Mouse (Mus musculus) forebrain, embryonic 14.5 days (tissue): ENCODE data around the gene Atxn2l. TPM values are rescaled to one million over a fixed set of nuclear protein-coding genes. Genes with fewer than 3 reads are reported as not detected.

Source experiments
- ATAC-seq: fragments of 200-750 bp; cut with Nextera tagmentation; 2 replicates; pipeline ENCODE4 v1.8.0; 2017; ENCODE audit warnings: mild to moderate bottlenecking, moderate library complexity
- DNase-seq: peaks from one replicate; pipeline ENCODE4 v3.0.0-alpha.2; 2015; ENCODE audit warnings: low spot score
- H3K27ac ChIP-seq: fragments of 300-500 bp; sonication (generic); 2 replicates; pipeline ENCODE4 v1.5.1; 2014; ENCODE audit warnings: low read depth, mild to moderate bottlenecking, control low read depth, low read length, moderate library complexity
- H3K27me3 ChIP-seq: fragments of 300-500 bp; sonication (generic); replicated peaks from 2 replicates; pipeline ENCODE4 v1.6.1; 2014; ENCODE audit warnings: low read length, control low read depth, mixed read lengths; ENCODE audit not compliant: control insufficient read depth, insufficient read depth
- H3K36me3 ChIP-seq: fragments of 300-500 bp; sonication (generic); 2 replicates; pipeline ENCODE4 v1.6.1; 2014; ENCODE audit warnings: low read length, control low read depth; ENCODE audit not compliant: control insufficient read depth, insufficient read depth
- H3K4me1 ChIP-seq: fragments of 300-500 bp; sonication (generic); 2 replicates; pipeline ENCODE4 v1.6.1; 2014; ENCODE audit warnings: antibody characterized with exemption, low read length, control low read depth; ENCODE audit not compliant: control insufficient read depth, insufficient read depth
- H3K4me2 ChIP-seq: fragments of 300-500 bp; sonication (generic); 2 replicates; pipeline ENCODE4 v1.6.1; 2014; ENCODE audit warnings: mild to moderate bottlenecking, control low read depth, low read length
- H3K4me3 ChIP-seq: fragments of 300-500 bp; sonication (generic); 2 replicates; pipeline ENCODE4 v1.5.1; 2014; ENCODE audit warnings: low read depth, low read length, control low read depth
- H3K9ac ChIP-seq: fragments of 300-500 bp; sonication (generic); 2 replicates; pipeline ENCODE4 v1.6.1; 2014; ENCODE audit warnings: mild to moderate bottlenecking, low read length, control low read depth, moderate library complexity
- H3K9me3 ChIP-seq: fragments of 300-500 bp; sonication (generic); replicated peaks from 2 replicates; pipeline ENCODE4 v1.6.1; 2016; ENCODE audit warnings: low read length, control low read depth, mixed read lengths; ENCODE audit not compliant: control insufficient read depth
- WGBS: fragments of 180-500 bp; shearing (Covaris S2); extraction: QIAGEN DNeasy Blood & Tissue Kit; methylation state at CpG from one replicate; pipeline ENCODE4 v1.1.7; 2014; 5-methylcytosine and 5-hydroxymethylcytosine counted together
- polyA plus RNA-seq: library from polyadenylated mRNA; unstranded; fragments of >200 nt; fragmentation: Nextera tagmentation; extraction: Ambion mirVana; gene quantifications from 2 replicates; pipeline ENCODE4 v1.2.1, GENCODE M21; 2014

The Atxn2l gene
- polyA plus RNA-seq, 1 experiment from 2014 or later: 36.5 TPM

- ATAC-seq: no peak
- peaks cover 5% of the 10 kb centered on the region for H3K36me3 ChIP-seq
These were observed 41.6 kb downstream of the Atxn2l start for GRCm38 (mm10) chr7:126461626-126462025.

DNA sequence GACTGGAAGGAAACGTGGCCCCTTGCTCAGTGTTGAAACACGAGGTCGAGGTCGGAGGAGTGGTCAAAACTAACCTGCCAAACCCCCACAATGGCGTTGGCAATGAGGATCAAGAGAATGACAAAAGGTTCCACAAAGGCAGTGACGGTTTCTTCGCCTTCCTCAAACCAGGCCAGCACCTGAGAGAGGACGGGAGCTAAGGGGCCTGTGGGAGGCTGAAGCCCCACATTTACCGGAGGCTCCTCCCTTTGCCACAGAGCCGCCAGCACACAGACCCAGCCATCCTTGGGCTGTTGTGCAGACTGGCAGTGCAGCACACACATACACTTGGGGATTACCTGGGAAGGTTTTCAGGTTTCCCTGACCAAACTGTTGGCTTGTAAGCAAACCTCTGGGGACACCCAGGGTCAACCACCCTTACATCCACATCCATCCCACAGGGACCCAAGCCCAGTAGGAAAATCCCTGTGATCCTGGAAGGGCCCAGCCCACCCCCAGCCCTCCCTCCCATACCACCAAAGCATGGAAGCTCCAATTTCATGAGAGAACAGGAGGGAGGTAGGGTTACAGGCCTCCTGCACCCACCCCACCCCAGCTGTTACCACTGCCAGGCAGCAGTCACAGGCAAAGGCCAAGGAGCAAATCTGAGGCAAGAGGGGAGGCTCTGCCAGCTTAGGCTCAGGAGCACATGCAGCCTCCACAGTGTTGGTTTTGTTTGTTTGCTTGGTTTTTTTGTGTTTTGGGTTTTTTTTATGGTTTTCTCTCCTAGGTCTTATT, 42.4 kb downstream of the Atxn2l start:
- Histone ChIP-seq H3K9me3 (no peaks in the 10 kb centered on the region), H3K36me3 (no peaks in the 10 kb centered on the region), H3K4me3 (no peak overlapping the region), H3K4me1 (no peaks in the 10 kb centered on the region), H3K27ac (no peak overlapping the region), H3K4me2 (no peak overlapping the region), H3K27me3 (no peaks in the 10 kb centered on the region), H3K9ac (no peak overlapping the region)
- DNase-seq (no peak), ATAC-seq (no peak)
- 42% methylated on average over 10 of the region's 10 CpGs for WGBS

More at GRCm38 (mm10) chr7:126461626-126462025, 41.6 kb downstream of the Atxn2l start:
- 56% methylated on average over 3 of the region's 3 CpGs for WGBS
- Histone ChIP-seq H3K27me3 (no peaks in the 10 kb centered on the region), H3K9me3 (no peaks in the 10 kb centered on the region), H3K27ac (no peak overlapping the region), H3K4me2 (no peak overlapping the region), H3K4me3 (no peak overlapping the region), H3K4me1 (no peaks in the 10 kb centered on the region), H3K9ac (no peak overlapping the region)
- DNase-seq: no peak

- Histone ChIP-seq H3K9me3 (no peaks in the 10 kb centered on the region), H3K4me1 (no peaks in the 10 kb centered on the region), H3K36me3 (no peaks in the 10 kb centered on the region), H3K4me2 (no peak overlapping the region), H3K9ac (no peak overlapping the region), H3K27me3 (no peaks in the 10 kb centered on the region), H3K27ac (no peak overlapping the region), H3K4me3 (no peak overlapping the region)
- DNase-seq (no peak), ATAC-seq (no peak)
- WGBS: 81% methylated on average over 11 of the region's 11 CpGs
These were observed 44.2 kb downstream of the Atxn2l start for GRCm38 (mm10) chr7:126458844-126459618.

- DNase-seq (no peak), ATAC-seq (no peak)
- Histone ChIP-seq H3K4me1 (no peaks in the 10 kb centered on the region), H3K4me3 (no peak overlapping the region), H3K4me2 (no peak overlapping the region), H3K36me3 (no peaks in the 10 kb centered on the region), H3K9ac (no peak overlapping the region), H3K27me3 (no peaks in the 10 kb centered on the region), H3K27ac (no peak overlapping the region), H3K9me3 (no peaks in the 10 kb centered on the region)
- 76% methylated on average over 5 of the region's 5 CpGs for WGBS
These were observed 45.0 kb downstream of the Atxn2l start for GRCm38 (mm10) chr7:126458225-126458624.

- Histone ChIP-seq H3K4me1 (no peaks in the 10 kb centered on the region), H3K27ac (no peak overlapping the region), H3K9me3 (no peaks in the 10 kb centered on the region), H3K36me3 (no peaks in the 10 kb centered on the region), H3K9ac (no peak overlapping the region), H3K4me3 (no peak overlapping the region), H3K27me3 (no peaks in the 10 kb centered on the region), H3K4me2 (no peak overlapping the region)
- 89% methylated on average over 17 of the region's 17 CpGs for WGBS
- ATAC-seq (no peak), DNase-seq (no peak)
These were observed 46.6 kb downstream of the Atxn2l start for GRCm38 (mm10) chr7:126456382-126457266.

DNA sequence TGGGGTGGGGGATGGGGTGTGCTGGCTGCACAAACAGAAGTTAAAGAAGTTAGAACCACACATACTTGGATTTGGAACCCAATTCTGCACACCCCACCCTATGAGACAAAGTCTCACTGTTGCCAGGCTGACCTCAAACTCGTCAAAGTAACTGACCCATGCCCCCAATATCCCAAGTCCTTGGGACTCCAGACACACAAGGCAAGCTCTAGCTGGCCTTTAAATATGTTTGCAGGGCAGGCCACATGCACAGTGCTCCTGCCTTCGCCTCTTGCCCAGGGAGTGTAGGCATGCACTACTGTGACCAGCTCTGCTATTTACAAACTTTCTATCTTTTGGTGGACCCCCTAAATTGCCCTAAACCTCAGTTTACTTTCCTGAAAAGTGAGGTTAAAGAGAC, 48.0 kb downstream of the Atxn2l start:
- WGBS: 82% methylated on average over 2 of the region's 2 CpGs
- no peak overlapping the region for H3K9ac ChIP-seq
- DNase-seq (no peak), ATAC-seq (no peak)
- no peaks in the 10 kb centered on the region for H3K4me1 ChIP-seq
- H3K36me3 ChIP-seq: no peaks in the 10 kb centered on the region
- H3K27me3 ChIP-seq: no peaks in the 10 kb centered on the region
- no peak overlapping the region for H3K4me2 ChIP-seq
- no peak overlapping the region for H3K27ac ChIP-seq
- no peak overlapping the region for H3K4me3 ChIP-seq
- no peaks in the 10 kb centered on the region for H3K9me3 ChIP-seq

DNA sequence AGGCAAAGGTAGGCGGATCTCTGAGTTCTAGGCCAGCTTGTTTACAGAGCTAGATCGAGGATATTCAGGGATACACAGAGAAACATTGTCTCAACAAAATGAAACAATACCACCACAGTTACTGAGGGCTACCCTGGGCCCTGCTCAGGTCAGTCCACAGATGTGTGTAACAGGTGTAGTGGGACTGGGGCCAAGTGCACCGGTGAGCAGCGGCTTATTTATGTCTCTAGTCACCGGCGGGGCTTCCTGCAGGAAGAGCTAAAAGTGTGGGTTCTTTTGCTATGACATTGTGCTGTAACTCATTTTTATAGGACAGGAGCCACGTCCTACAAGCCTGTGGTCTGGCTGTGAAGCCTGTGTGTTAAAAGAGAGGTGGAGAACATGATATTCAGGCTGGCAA, 49.4 kb downstream of the Atxn2l start:
- 86% methylated on average over 7 of the region's 7 CpGs for WGBS
- no peak overlapping the region for H3K27ac ChIP-seq
- no peaks in the 10 kb centered on the region for H3K9me3 ChIP-seq
- no peak overlapping the region for H3K9ac ChIP-seq
- no peak overlapping the region for H3K4me2 ChIP-seq
- no peaks in the 10 kb centered on the region for H3K27me3 ChIP-seq
- H3K4me1 ChIP-seq: no peaks in the 10 kb centered on the region
- DNase-seq (no peak), ATAC-seq (no peak)
- no peaks in the 10 kb centered on the region for H3K36me3 ChIP-seq
- no peak overlapping the region for H3K4me3 ChIP-seq

- Histone ChIP-seq H3K36me3 (0 out of 2 replicates have a peak, but pooled peaks cover 2% of the 10 kb centered on the region), H3K4me3 (no peak overlapping the region), H3K4me2 (no peak overlapping the region), H3K4me1 (no peaks in the 10 kb centered on the region), H3K27me3 (no peaks in the 10 kb centered on the region), H3K27ac (no peak overlapping the region), H3K9me3 (no peaks in the 10 kb centered on the region), H3K9ac (no peak overlapping the region)
- ATAC-seq (no peak), DNase-seq (no peak)
- WGBS: 93% methylated on average over 3 of the region's 3 CpGs
These were observed 51.0 kb downstream of the Atxn2l start for GRCm38 (mm10) chr7:126452244-126452643.
